Mouse (Mus musculus) kidney, adult 2 months (tissue): ENCODE measurements at regions not wholly inside any gene's neighbourhood (a gene's known extent, or its start where the extent isn't known, plus 50 kb on each side); places are given as distances from the start of the nearest gene placed in this dataset.

ENCODE experiments used
- CTCF ChIP-seq: fragments of 200-500 bp; conservative IDR thresholded peaks from 2 replicates; pipeline ENCODE4 v1.5.1; 2011; ENCODE audit warnings: low read depth, mild to moderate bottlenecking, control low read depth, low read length, moderate library complexity, mixed read lengths; ENCODE audit not compliant: insufficient read depth, insufficient read length
- POLR2A ChIP-seq: fragments of 200-500 bp; IDR thresholded peaks from one replicate; pipeline ENCODE4 v1.6.1; 2011; ENCODE audit warnings: low read depth, low read length, control low read depth

DNA sequence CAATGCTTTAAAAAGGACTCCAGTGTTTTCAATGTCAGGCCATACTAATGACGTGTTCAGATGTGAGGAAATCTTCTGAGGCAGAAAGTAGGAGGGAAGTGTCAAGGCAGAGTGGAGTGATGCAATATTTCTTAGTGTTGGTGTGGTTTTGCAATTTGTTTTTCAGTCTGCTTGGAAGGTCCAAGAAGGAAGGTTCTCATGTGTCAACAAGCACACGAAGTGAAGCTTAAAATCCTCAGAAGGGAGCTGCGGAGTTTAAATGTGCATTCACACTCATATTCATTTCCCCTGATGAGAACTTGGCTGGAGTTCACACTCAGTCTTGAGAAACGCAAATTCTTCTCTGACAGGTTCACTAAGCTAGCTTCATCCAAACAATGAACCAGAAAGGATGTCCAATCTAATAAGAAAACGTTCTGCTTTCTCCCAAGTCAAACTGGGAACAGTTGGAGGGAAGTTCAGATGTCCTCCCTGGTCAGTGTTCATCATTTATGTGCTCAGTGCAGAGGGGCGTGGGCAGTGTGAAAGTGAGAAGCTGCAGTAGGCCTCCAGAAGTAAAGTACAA is 66.0 kb downstream of the Arrdc3 start:
- no peak for TF ChIP-seq CTCF
- no peak for TF ChIP-seq POLR2A
